Mouse (Mus musculus) cerebellum, adult (tissue): ENCODE measurements at regions not wholly inside any gene's neighbourhood (a gene's known extent, or its start where the extent isn't known, plus 50 kb on each side); places are given as distances from the start of the nearest gene placed in this dataset.

Experiments
- ATAC-seq: cut with Nextera tagmentation; 2 replicates; pipeline ENCODE4 v1.9.2; 2017; ENCODE audit warnings: mild to moderate bottlenecking, moderate library complexity, mixed read lengths; ENCODE audit not compliant: insufficient number of reproducible peaks, low FRiP score, low TSS enrichment

GRCm38 (mm10) chr6:117102693-117103092 lies 65.6 kb upstream of the Cxcl12 start:
- no peak for ATAC-seq

- no peak for ATAC-seq
Observed at GRCm38 (mm10) chr6:117104047-117104446, 64.3 kb upstream of the Cxcl12 start.

- ATAC-seq: no peak
Observed at GRCm38 (mm10) chr6:117104463-117104862, 63.9 kb upstream of the Cxcl12 start.

GRCm38 (mm10) chr6:117105182-117105589 lies 63.1 kb upstream of the Cxcl12 start:
- ATAC-seq: no peak

- no peak for ATAC-seq
Observed at GRCm38 (mm10) chr6:117110291-117110690, 58.0 kb upstream of the Cxcl12 start.

GRCm38 (mm10) chr6:117114859-117115258 lies 53.5 kb upstream of the Cxcl12 start:
- ATAC-seq: no peak

GRCm38 (mm10) chr6:117118081-117118480 lies 50.3 kb upstream of the Cxcl12 start:
- no peak for ATAC-seq
